ENCODE assay signal across 10 mouse cellular contexts in the genomic region with DNA sequence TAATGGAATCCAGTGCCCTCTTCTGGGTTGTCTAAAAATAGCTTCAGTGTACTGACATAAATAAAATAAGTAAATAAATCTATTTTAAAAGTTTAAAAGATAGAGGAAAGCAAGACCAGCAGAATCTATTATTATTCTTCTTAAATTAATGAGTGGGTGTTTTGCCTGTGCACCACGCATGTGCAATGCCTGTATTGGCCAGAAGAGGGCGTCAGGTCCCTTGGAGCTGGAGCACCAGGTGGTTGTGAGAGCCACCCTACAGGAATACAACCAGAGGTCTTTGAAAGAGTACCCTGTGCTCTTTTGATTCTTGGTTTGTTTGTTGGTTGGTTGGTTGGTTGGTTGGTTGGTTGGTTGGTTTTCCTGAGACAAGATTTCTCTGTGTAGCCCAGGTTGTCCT. TPM values are rescaled to one million over a fixed set of nuclear protein-coding genes. Genes with fewer than 3 reads are reported as not detected.
A peak's percentile ranks its signal among the peaks of the same experiment; 100 is the strongest.
DNase-seq lines count a peak whose midpoint lies in the region; ATAC-seq and TF ChIP-seq lines count a peak whose summit lies in the region.
"Had no signal": no experiment of that assay in that cellular context is flagged by ENCODE, and none has a peak within 500 bp of the region (broad histone marks: within the 10 kb centered on the region; RNA-seq: fewer than 3 reads in every experiment).

No protein-coding gene starts in this region.

- H3K4me1 ChIP-seq in liver, embryonic 12.5 days: peaks cover 11% of the 10 kb centered on the region
- no peaks in the 10 kb centered on the region for H3K4me1 ChIP-seq in cortical plate, adult 2 months (ENCODE audit: control insufficient read depth, insufficient read depth, low read length)
- H3K4me1 ChIP-seq: embryonic facial prominence, embryonic 12.5 days had no signal

- H3K9me3 ChIP-seq in liver, embryonic 12.5 days (replicated peaks): peaks cover 4% of the 10 kb centered on the region; the same call in 1 of the 2 replicates
- H3K9me3 ChIP-seq: liver, embryonic 15.5 days had no signal

- no peak for TF ChIP-seq POLR2A in cortical plate, adult 2 months (IDR thresholded peaks at IDR 0.05; ENCODE audit: extremely low read depth, insufficient read depth, low read length)

- no peak overlapping the region for H3K27ac ChIP-seq in liver, embryonic 12.5 days
- no peak overlapping the region for H3K27ac ChIP-seq in cortical plate, adult 2 months (ENCODE audit: insufficient read depth, low read length)
- H3K27ac ChIP-seq: embryonic facial prominence, embryonic 12.5 days; liver, embryonic 15.5 days had no signal

- TF ChIP-seq CTCF in cortical plate, adult 2 months (IDR thresholded peaks at IDR 0.05; ENCODE audit: extremely low read depth, insufficient read depth, low read length): peak; percentile 50

- H3K4me2 ChIP-seq in liver, embryonic 12.5 days: no peak overlapping the region
- H3K4me2 ChIP-seq: embryonic facial prominence, embryonic 12.5 days; liver, embryonic 15.5 days had no signal

- H3K4me3 ChIP-seq in liver, embryonic 12.5 days: no peak overlapping the region
- H3K4me3 ChIP-seq in cortical plate, adult 2 months (ENCODE audit: insufficient read depth, low read length): no peak overlapping the region
- H3K4me3 ChIP-seq: embryonic facial prominence, embryonic 12.5 days; liver, embryonic 15.5 days had no signal

- peak; percentile 81 for DNase-seq in CD4-positive, CD25-positive, alpha-beta regulatory T cell, adult 2 months (ENCODE audit: low read depth, low spot score)
- DNase-seq in liver: peak; percentile 70
- DNase-seq in spleen, postnatal 4 days (ENCODE audit: low spot score in 2 of 2): peak; percentile 52 to 85
- no peak for DNase-seq in urinary bladder, postnatal 25 days (ENCODE audit: low spot score)
- no peak for DNase-seq in left cerebral cortex, adult 9 months (ENCODE audit: low spot score in 2 of 2)

- H3K27me3 ChIP-seq in liver, embryonic 12.5 days (replicated peaks): no peaks in the 10 kb centered on the region
- H3K27me3 ChIP-seq: embryonic facial prominence, embryonic 12.5 days; liver, embryonic 15.5 days had no signal

- no peak for ATAC-seq in CD4-positive, CD25-positive, alpha-beta regulatory T cell, adult 4 months
- ATAC-seq in liver, embryonic 12.5 days: no peak

- WGBS in liver, embryonic 12.5 days (ENCODE audit: insufficient replicate concordance): 20% methylated on average over 2 of the region's 2 CpGs

- H3K9ac ChIP-seq in liver, embryonic 12.5 days: no peak overlapping the region
- H3K9ac ChIP-seq: embryonic facial prominence, embryonic 12.5 days; liver, embryonic 15.5 days had no signal

- H3K36me3 ChIP-seq in liver, embryonic 12.5 days: peaks cover 32% of the 10 kb centered on the region

RNA-seq across cellular contexts. Expression of gene Gpr4, which starts 14.4 kb away (rescaled TPM):
- polyA plus RNA-seq in CD4-positive, CD25-positive, alpha-beta regulatory T cell, adult 4 months (2017; shearing (Covaris generic)): under 1 TPM in 1 of 2 experiments, not detected in 1; 0.11 TPM
- 0.51 and 0.62 TPM in 2 replicates for polyA plus RNA-seq in liver, embryonic 12.5 days (2016; fragmentation: Nextera tagmentation; extraction: Ambion mirVana)
- 6.1 and 6.5 TPM in 2 replicates for polyA plus RNA-seq in cortical plate, adult 2 months (2012; rRNA removed)

RNA-seq across cellular contexts. Expression of gene Eml2, which starts 21.8 kb away (rescaled TPM):
- polyA plus RNA-seq in CD4-positive, CD25-positive, alpha-beta regulatory T cell, adult 4 months (2017; shearing (Covaris generic)): 10 to 100 TPM in 1 of 2 experiments, 1 to 10 TPM in 1; 10.0 to 30.1 TPM
- polyA plus RNA-seq in liver, embryonic 12.5 days (2016; fragmentation: Nextera tagmentation; extraction: Ambion mirVana): 4.1 and 5.1 TPM in 2 replicates
- polyA plus RNA-seq in cortical plate, adult 2 months (2012; rRNA removed): 156 and 157 TPM in 2 replicates

RNA-seq across cellular contexts. Expression of gene Opa3, which starts 30.1 kb away (rescaled TPM):
- polyA plus RNA-seq in CD4-positive, CD25-positive, alpha-beta regulatory T cell, adult 4 months (2017; shearing (Covaris generic)): 10 to 100 TPM; 15.2 to 24.0 TPM
- polyA plus RNA-seq in liver, embryonic 12.5 days (2016; fragmentation: Nextera tagmentation; extraction: Ambion mirVana): 22.1 and 23.3 TPM in 2 replicates
- 41.0 and 41.5 TPM in 2 replicates for polyA plus RNA-seq in cortical plate, adult 2 months (2012; rRNA removed)

RNA-seq across cellular contexts. Expression of gene Gipr, which starts 32.1 kb away (rescaled TPM):
- not detected for polyA plus RNA-seq in CD4-positive, CD25-positive, alpha-beta regulatory T cell, adult 4 months (2017; shearing (Covaris generic))
- 0.18 and 0.41 TPM in 2 replicates for polyA plus RNA-seq in liver, embryonic 12.5 days (2016; fragmentation: Nextera tagmentation; extraction: Ambion mirVana)
- 3.3 and 3.9 TPM in 2 replicates for polyA plus RNA-seq in cortical plate, adult 2 months (2012; rRNA removed)

RNA-seq across cellular contexts. Expression of gene Snrpd2, which starts 48.5 kb away (rescaled TPM):
- 10 to 100 TPM; 63.0 to 77.3 TPM for polyA plus RNA-seq in CD4-positive, CD25-positive, alpha-beta regulatory T cell, adult 4 months (2017; shearing (Covaris generic))
- 97.8 and 98.3 TPM in 2 replicates for polyA plus RNA-seq in liver, embryonic 12.5 days (2016; fragmentation: Nextera tagmentation; extraction: Ambion mirVana)
- 88.2 and 92.1 TPM in 2 replicates for polyA plus RNA-seq in cortical plate, adult 2 months (2012; rRNA removed)

Comparison
In these comparisons a context has a peak if more than half of its experiments do, and no peak if none do; other contexts are left out.
1. DNase-seq: peak in CD4-positive, CD25-positive, alpha-beta regulatory T cell, adult 2 months (single experiment), liver (single experiment) and spleen, postnatal 4 days (2 of 2); none in urinary bladder, postnatal 25 days (single experiment) and left cerebral cortex, adult 9 months (0 of 2).